Mouse (Mus musculus) T-cell, adult 2 months (primary cell): Measurements from ENCODE around the gene Fer1l5.

ENCODE experiments used
- DNase-seq: peaks from one replicate; pipeline ENCODE4 v3.0.0; 2022; ENCODE audit warnings: low spot score

Fer1l5 gene

DNA sequence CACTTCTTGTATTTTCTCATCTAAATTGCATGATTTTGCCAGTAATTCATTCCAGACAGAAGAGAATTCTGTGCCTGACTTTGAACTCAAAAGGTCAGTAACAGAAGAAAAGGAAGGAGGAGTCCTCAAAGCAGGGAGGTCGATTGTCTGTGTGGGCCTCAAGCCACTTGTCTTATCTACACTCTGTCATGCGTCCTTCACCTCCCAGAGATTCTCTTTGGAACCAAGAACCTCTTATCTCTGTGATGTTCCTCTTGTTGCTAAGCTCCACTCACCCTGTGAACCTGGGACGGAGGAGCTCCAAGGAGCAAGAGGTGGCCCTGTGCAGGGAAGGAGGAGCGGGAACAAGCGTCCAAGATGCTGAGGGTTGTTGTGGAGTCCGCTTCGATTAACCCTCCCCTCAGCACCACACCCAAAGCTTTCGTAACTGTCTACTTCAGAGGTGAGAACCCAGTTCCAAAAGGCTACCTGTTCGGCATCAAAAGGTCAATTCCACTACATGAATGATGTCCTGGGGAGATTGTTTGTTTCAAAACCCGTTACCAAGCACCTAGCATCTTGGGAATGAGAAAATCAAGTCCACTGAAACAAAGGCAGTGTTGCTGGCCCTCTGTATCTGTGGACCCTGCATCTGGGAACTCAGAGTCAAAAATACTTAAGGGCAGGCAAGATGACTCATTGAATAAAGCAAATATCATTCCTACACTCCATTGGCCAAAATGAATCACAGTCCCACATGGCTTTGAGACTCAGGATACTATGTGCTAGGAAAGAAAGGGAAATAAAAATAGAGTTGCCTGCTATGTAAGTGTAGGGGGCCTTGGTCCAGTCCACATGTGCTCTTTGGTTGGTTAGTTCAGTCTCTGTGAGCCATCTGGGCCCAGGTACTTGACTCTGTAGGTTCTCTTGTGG is at the start of gene Fer1l5:
TSS of gene Fer1l5 (plus strand) at position 358 of the 912 bp plus-strand sequence.
- DNase-seq: no peak

DNA sequence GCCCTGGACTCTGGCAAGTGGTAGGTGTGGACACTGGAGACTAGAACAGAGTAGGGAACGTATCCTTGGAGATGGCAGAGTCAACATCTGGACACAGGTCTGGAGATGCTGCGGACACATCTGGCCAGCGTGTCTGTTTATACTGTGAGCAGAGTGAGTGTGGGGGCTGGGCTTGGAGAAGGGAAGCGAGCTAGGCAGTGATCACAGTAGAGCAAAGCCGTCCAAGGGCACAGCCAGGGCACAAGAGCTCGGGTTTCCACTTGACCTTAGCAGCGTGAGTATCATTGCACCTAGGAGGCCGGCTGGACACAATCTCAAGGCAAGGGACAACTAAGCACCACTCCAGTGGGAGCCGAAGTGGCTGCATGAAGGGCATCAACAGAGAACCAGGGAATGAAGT is 49.0 kb upstream of the Fer1l5 start:
- no peak for DNase-seq

DNA sequence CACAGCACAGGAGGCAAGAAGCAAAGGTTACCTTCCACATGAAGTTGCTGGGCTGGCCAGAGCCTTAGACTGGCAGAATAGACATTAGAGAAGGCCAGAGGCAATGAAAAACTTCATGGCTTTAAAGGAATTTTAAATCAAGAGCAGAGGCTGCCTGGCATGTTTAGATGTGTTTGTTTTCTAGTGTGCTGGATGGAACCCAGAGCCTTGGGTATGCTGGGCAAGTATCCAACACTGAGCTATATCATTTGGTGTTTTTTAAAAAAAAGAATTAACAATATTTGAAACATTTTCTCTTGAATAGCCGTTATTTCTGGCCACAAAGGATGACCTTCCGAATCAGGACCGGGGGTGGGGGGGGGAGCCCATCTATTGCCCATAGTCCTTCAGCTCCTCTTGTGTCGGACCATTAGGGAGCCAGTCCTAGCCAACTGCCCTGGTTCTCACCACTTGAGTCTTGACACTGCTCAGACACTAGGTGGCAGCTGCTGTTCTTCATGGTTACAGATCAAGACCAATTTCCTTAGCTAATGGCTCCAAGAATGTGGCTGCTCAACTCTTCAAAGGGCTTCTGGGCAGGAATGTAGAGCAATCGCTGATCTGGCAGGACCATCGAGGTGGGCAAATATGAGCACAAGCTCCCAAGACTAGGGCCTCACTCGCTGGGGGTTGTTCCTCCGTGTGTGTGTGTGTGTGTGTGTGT is 48.2 kb upstream of the Fer1l5 start:
- DNase-seq: no peak

DNA sequence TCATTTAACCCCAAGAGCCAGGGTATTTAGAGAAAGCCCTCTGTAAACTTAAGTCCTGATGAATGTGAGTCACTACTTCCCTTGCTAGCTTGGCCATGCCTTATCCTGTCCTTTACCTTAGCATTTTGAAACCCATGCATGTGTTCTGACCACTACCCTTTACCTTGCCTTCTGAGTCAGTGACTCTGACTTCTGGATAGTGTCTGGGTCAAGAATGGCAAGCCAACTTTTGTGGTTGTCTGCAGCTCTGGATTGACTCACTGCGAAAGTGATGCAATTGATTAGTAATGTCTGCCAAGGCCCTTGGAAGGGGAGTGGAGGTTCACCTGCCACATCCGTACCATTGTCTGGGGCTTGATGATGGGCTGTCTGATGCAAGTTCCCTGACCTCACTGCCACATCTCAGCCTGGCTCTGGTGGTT is 46.2 kb upstream of the Fer1l5 start:
- no peak for DNase-seq

DNA sequence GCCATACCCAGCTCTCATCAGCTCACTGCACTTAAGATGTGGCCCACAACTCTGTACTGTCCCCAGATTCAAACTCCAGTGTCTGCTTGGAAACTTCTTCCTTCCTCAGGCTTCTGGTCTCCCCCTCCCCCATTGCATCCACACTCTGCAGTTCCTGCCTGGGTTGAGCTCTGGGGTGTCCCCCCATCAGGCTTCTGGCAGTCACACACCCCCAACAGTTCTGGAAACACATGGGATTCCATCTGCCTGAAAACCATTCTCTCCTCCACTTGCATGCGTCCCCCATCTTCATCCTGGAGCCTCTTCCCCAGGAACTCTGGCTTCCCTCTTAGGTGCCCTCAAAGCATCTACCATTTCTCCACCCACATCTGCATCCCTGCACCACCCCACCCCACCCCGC is 45.3 kb upstream of the Fer1l5 start:
- no peak for DNase-seq

DNA sequence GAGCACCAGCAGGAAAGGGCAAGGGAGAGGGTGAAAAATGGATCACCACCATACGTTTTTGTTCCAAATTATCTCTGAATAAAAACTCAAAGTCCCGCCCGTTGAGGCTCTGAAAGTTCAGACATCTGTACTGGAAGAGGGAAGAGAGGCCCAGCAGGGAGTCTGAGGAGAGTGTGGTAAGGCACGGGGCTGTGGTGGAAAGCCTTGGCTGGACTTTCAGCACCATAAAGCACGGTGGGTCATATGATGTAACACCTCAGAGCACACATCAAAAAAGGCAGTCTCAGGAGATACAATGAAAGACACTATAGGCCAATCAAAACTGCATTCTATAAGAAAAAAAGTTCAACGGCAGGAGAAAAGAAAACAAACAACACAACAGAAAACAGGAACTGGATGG is 40.3 kb upstream of the Fer1l5 start:
- no peak for DNase-seq

DNA sequence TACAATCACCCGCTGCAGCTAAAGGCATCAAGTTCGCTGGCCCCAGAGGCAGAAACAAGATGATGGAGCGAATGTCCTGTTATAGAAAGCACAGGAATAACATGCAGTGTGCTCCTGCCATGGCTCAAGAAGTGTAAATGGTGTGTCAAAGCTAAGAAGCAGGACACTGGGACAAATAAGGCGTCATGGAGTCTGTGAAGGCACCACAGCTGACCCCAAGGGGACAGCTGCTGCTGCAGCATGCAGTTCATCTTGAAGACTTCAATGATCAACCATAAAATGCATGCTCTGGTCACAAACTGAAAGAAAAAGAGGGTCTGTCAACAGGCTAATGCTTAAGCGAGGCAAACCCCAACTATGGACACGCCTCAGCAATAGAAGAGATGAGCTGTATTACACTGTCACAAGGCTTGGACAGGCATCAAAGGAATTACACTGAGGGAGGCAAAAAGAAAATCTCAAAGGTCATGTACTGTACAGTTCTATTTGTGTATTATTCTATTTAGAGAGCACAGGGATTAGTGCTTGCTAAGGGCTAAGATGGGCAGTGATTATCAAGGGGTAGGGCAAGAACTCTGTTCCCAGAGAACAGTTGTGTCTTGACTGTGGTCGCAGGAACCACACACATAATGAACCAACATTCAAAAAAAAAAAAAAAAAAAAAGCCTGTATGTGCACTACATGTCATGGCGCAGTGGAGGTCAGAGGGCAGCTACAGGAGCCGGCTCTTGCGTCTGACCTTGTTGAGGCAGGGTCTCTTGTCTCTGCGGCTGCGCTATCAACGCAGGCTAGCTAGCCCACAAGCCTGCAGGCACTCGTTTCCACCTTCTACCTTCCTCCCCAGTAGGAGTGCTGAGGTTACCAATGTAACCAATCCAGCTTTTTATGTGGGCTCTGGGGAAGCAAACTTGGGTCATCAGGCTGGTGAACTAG is 38.9 kb upstream of the Fer1l5 start:
- DNase-seq: no peak

DNA sequence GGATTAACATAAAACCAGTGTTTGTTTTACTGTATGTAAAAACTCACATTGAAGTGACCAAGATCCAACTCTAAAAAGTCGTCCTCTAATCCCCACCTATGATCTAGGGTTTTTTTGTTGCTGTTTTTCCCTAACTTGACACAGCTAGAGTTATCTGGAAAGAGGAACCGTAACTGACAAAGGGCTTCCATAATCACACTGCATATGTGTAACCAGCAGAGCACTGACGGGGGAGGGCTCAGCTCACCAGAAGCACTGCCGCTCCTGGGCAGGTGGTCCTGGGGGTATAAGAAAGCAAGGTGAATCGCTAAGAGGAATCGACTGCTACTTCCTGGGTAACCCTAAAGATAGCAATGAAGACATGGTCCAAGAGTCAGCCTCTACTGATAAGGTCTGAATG is 29.5 kb upstream of the Fer1l5 start:
- no peak for DNase-seq

DNA sequence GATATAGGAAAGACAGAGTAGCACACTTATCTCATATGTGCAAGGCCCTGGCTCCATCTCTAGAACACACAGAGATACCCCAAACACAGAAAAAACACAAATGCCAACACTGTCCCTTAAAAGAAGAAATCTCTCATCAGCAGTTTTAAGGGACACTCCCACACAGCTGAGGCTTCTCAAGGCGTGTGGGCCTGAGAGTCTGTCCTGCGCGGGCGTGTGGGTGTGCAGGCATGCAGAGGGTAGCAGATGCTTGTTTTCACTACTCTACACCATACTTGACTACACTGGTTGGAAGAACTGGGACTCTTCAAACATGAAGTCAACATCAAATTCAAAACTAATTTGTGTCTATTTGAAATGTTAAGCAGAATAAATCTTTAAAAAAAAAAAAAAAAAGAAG is 19.7 kb upstream of the Fer1l5 start:
- DNase-seq: no peak

DNA sequence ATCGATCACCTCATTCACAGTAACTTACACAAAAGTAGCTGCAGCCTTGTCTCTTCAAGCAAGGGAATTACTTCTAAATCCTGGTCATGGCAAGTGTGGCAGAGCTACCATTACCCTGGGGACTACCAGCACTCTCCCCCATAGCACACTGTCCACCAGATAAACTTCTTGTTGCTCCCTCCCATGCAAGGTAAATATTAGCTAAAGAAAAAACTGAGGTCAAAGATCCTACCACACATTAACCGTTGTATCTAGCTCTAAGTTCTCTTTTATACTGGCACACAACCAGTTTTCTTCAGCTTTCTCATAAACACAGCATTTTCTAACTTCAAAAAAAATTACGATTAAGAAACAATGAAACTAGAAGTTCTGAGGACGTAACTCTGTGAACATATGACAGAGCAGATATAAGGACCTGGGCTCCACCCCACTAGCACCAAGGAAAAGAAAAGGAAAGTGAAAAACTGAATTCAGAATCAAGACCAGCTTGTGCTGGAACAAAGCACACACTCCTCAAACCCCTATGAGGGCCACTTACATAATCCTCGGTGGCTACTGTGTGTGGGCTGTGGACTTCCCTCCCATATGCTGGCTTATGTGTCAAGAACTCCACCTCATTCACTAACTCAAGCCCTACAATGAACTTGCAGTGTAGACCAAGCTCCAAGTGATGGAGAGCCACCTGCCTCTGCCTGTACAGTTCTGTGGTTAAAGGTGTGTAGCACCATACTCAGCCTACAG is 15.0 kb upstream of the Fer1l5 start:
- no peak for DNase-seq

DNA sequence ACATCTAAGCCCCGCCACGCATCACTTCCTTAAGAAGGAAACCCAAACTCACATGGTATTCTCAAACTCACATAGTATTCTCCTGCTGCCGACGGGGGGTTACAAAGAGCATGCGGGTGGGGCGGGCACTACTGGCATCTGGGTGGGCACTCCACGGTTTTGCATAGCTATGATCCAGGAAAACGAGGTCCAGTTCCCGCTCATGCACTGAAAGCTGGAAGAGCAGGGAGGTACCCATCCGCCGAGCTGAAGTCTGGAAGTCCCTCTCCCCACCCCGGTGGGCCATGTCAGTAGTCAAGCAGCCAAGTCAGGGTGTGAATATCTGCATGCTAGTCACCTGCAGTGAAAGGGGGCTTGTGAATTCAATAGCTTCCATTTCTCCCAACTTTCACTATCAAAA is 4.4 kb upstream of the Fer1l5 start:
- DNase-seq: no peak

DNA sequence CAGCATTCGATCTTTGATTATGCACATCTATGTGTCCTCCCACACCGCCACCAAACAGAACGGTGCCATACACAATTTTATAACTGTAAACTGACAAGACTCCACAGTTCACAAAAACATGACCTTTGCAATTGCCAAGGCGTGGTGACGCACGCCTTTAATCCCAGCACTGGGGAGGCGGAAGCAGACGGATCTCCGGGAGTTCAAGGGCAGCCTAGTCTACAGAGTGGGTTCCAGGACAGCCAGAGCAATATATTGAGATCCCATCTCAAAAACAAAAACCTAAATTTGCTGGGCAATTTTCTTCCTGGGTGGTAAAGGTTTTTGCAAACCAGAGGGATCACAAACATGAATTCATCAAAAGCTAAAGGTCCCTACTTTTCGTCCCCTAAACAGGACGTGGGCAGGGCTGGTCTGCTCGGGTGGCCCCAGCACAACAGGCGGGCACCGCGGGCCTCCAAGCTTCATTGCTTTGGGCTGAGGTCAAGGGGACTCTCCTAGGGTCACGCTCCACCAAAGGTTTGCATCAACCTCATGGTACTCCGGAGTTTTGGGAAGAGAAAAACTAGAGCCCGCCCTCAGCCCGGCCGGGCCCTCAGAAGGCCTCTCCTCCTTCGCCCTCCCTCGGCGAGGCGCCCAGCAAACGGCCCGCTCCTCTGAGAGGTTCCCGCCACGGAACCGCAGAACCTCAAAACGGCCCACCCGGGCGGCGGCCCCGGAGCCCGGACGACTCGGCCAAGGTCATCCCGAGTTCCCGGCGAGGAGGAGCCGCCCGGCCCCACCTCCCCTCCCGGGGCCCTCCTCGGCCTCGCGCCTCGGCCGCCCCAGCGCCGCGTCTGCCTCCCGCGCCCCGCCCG is 3.8 kb upstream of the Fer1l5 start:
- DNase-seq: peak; percentile 48

DNA sequence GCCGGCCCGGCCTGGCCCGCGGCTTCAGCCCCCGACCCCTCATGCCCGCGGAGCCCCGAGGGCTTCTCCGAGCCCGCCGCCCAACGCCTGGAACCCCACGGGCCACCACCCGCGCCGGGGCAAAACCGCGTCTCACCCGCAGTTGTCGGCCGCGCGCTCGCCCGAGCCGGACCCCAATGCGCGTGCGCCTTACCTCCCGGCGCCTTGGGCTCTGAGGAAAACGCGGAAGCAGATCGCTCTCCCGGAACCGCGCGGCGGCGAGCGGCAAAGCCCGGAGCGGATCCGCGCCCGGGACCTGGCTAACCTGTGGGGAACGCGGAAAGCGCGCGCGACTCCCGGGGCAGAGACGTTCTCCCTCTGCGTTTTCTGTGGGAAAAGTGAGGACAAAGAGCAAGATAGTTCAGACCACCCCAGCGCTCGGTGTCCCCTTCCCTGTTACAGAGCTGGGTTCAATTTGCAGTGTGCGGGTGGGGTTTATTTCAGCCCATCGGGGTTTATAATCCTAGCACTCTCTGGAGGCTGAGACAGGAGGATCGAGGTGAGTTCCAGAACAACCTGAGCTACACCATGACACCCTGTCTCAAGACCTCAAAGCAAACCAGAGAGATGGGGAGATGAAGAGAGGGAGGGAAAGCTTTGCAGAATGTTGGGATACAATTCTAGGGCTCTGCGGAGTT is 3.0 kb upstream of the Fer1l5 start, which contains the start of gene Kansl3:
TSS of gene Kansl3 (minus strand) at position 213 of the 677 bp plus-strand sequence.
- DNase-seq: peak; percentile 87

DNA sequence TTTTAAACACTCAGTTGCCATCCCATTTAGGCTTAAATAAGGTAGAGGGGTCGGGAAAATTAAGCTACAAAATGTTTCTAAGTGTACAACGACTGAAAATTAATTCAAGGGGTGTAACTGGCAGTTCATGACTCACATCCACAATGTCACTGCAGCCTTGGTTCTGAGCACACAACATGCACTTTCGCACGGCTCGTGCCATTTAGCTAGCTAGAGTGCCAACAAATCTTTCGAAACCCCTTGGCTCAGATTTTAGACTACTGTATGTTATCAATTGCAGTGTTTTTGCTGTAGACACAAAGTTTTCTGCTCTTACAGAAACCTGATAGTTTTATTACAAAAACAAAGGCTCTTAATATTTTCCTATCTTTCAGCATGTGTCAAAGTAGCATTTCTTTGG is 1.2 kb upstream of the Fer1l5 start:
- no peak for DNase-seq

DNA sequence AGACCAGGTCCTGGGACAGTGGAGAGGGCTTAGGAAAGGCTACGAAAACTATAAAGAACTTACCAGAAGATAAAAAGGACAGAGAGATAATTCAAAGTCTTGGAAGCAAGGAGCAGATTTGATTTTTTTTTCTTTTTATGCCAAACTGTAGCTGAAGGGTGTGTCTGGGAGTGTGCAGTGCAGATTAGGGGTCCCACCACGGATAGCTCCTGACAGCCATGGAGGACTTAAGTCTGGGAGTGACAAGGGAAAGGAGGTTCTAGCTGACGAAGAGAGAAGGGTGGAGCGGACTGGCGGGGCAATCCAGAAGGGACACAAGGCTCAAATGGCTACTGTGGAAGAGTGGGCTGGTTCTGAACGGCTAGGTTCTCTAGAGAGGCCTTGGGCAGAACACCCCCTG is 6.8 kb downstream of the Fer1l5 start:
- DNase-seq: no peak

DNA sequence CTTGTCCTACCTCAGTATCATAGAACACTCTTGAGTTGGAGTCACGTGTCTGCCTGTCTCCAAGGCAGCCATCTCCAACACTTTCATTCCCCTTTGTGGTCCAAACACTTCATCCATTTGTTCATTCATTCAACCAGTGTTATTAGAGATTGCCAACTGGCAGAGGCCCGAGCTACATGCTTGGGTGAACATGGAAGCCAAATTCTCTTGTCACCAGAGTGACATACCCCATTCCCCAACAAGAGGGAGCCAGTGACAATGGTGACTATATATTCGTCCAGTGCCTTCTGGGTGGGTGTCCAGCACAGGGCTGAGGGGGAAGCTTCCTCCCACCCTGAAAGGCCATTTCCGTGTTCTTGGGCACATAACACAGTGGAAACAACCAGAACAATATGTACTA is 7.5 kb downstream of the Fer1l5 start:
- DNase-seq: no peak

DNA sequence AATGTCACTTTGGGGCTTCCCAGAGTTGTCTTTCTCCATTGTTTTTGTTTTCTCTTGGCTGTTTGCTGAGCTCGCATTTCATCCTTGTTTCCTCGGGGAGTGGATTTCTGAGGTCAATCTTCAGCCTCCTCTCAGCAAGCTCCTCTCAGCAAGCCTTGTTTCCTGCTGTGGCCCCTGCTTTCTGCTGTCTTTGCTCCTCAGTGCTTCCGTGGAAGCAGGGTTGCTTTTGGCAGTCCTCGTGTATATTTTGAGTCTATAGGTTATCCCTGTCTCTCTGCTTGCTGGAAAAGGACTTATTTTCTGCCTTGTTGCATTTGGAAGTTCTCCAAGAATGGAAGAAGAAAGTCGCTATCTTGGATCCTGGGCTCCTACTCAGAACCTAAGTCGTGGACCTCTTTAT is 24.9 kb downstream of the Fer1l5 start:
- DNase-seq: no peak

DNA sequence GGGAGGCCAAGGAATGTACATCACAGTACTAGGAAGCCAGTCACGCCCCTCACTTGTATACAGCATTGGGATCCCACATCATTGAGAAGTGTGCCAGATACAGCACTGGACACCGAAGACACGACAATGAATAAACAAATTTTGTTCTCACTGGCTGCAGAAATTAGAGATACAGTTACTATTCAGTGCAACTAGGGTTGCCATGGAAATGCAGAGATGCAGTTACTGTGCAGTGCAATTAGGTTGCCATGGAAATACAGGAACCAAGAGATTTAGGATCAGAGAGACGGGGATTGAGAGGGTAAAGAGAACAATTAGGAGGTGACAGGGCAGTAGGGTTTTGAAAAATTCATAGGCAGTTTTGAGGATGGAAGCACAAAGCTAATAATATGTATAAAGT is 29.4 kb downstream of the Fer1l5 start:
- no peak for DNase-seq

DNA sequence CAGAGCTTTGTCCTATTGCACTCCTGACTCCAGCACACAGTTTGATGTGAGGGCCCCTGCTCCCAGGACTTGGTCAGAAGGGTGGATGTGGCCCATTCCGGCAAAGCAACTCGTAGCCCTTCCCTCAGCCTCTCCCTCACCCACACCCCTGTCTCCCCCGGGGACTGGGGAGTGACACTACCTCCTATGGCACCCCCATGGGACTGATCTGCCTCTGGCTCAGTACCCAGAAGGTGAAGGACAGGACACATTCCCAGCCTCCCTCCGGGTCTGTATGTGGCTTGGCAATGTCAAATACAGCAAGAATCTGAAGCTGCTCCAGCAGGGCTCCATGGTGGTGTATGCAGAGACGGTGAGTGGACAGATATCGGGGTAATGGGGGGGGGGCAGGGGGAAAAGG is 32.4 kb downstream of the Fer1l5 start:
- no peak for DNase-seq

DNA sequence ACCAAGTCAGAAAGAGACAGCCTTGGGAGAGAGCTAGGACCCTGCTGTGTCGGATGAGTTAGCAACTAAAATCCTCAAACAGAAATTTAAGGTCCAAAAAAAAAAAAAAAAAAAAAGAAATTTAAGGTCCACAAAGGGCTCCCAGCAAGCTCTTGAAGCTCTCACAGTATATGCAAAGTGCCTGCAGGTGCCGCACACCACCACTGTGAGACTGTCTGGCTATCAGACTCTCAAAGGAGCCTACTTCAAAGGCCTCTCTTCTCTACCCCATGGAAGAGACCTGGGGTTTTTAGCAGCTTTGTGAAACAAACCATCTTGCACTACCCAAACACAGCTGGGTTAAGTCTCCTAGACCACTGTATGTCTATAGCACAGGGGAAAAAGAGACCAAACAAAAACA is 57.4 kb downstream of the Fer1l5 start:
- no peak for DNase-seq
